Mouse (Mus musculus) Patski (cell line): Measurements from ENCODE around the gene Ehd3. TPM values are rescaled to one million over a fixed set of nuclear protein-coding genes. Genes with fewer than 3 reads are reported as not detected.

Source experiments
- ATAC-seq: fragments of 100-300 bp; one replicate; pipeline ENCODE4 v1.8.0; 2021
- CTCF ChIA-PET: fragments of 350-600 bp; sonication (Branson Sonifier 250); formaldehyde crosslinking; loops from one replicate; lab custom pipeline; 2022; ENCODE audit warnings: inconsistent platforms; lab: Charles Lee
- POLR2A ChIA-PET: fragments of 350-600 bp; sonication (Branson Sonifier 250); formaldehyde crosslinking; loops from one replicate; lab custom pipeline; 2022; ENCODE audit warnings: antibody characterized with exemption, inconsistent platforms; lab: Charles Lee
- DNase-seq: peaks from one replicate; pipeline ENCODE4 v3.0.0-alpha.2; 2011; ENCODE audit warnings: low read depth, low spot score
- H3K27me3 ChIP-seq: fragments of 371-371 bp; one replicate; pipeline ENCODE4 v1.5.1; 2021
- CTCF ChIP-seq: fragments of 100-300 bp; IDR thresholded peaks from one replicate; pipeline ENCODE4 v1.5.1; 2021
- in situ Hi-C: fragments of 300-500 bp; cut with MboI; formaldehyde crosslinking; loops from 3 replicates; pipeline ENCODE4 v1.11.1; 2018; ENCODE audit warnings: low pct_unique_long_range_greater_than_20kb, mixed read lengths
- polyA plus RNA-seq: library from polyadenylated mRNA; unstranded; gene quantifications from one replicate; pipeline ENCODE4 v1.2.3, GENCODE M21; 2021

Gene Ehd3
- 2.8 TPM for polyA plus RNA-seq

DNA sequence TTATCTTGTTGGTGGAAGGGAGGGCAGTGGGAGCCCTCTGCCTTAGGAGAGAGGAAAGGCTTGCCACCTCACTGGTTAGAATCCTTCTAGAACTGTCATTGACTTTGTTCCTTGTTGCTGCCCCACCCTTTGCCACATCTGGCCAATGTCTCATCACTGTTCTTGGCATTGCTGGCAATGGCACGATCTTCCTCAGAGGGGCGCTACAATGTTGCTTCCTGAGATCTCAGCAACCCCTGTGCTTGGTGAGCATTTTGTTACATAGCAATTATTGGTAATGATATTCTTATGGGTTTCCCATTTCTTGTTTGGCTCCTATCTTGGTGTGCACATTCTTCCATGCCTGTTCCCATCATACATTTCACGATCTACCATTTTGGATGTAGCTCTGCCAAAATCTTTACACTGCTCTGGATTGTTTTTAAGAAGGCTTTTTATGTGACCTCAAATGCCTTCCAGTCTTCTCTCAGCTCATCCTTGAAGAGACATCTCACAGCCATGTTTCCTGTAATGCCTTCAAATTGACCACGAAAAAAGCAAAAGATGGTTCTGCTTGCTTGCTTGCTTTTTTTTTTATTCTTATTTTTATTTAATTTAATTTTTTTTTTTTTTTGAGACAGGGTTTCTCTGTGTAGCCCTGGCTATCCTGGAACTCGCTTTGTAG is at the start of gene Ehd3:
TSS of gene Ehd3 (plus strand) at position 614 of the 664 bp plus-strand sequence.
- ChIA-PET CTCF (interaction anchor here (1.2 kb wide), 1 partner anchor 79 kb away, joined by 4 read pairs; no protein-coding TSS in a partner anchor), POLR2A (no interaction called here)
- no peak for TF ChIP-seq CTCF
- in situ Hi-C loops: no loop called here
- H3K27me3 ChIP-seq: no peaks in the 10 kb centered on the region
- DNase-seq: no peak
- ATAC-seq: no peak

- H3K27me3 ChIP-seq: peaks cover 28% of the 10 kb centered on the region
- no peak for DNase-seq
- in situ Hi-C loops: no loop called here
- no peak for ATAC-seq
- POLR2A ChIA-PET: no interaction called here
- no peak for TF ChIP-seq CTCF
- CTCF ChIA-PET: no interaction called here
Observed at GRCm38 (mm10) chr17:73770964-73771363, 33.0 kb upstream of the Ehd3 start.

- DNase-seq (no peak), ATAC-seq (no peak)
- peaks cover 29% of the 10 kb centered on the region for H3K27me3 ChIP-seq
- ChIA-PET CTCF (interaction anchor here (1.1 kb wide), 1 partner anchor 41 kb away, joined by 3 read pairs; no protein-coding TSS in a partner anchor), POLR2A (no interaction called here)
- in situ Hi-C loops: no loop called here
- no peak for TF ChIP-seq CTCF
Observed at GRCm38 (mm10) chr17:73786642-73787311, 17.2 kb upstream of the Ehd3 start.

- no peak for TF ChIP-seq CTCF
- POLR2A ChIA-PET: no interaction called here
Observed at GRCm38 (mm10) chr17:73790284-73791020, 13.5 kb upstream of the Ehd3 start.

GRCm38 (mm10) chr17:73796789-73797188 is 7.1 kb upstream of the Ehd3 start:
- POLR2A ChIA-PET: no interaction called here
- peaks cover 10% of the 10 kb centered on the region for H3K27me3 ChIP-seq
- no peak for TF ChIP-seq CTCF
- CTCF ChIA-PET: no interaction called here
- ATAC-seq (no peak), DNase-seq (no peak)
- in situ Hi-C loops: no loop called here

More at GRCm38 (mm10) chr17:73790284-73791020, 13.5 kb upstream of the Ehd3 start:
- peaks cover 10% of the 10 kb centered on the region for H3K27me3 ChIP-seq
- in situ Hi-C loops: no loop called here
- CTCF ChIA-PET: no interaction called here
- DNase-seq (no peak), ATAC-seq (no peak)

GRCm38 (mm10) chr17:73797706-73798105 is 6.2 kb upstream of the Ehd3 start:
- ChIA-PET POLR2A (no interaction called here), CTCF (no interaction called here)
- DNase-seq (no peak), ATAC-seq (no peak)
- H3K27me3 ChIP-seq: peaks cover 10% of the 10 kb centered on the region
- in situ Hi-C loops: no loop called here
- TF ChIP-seq CTCF: no peak

DNA sequence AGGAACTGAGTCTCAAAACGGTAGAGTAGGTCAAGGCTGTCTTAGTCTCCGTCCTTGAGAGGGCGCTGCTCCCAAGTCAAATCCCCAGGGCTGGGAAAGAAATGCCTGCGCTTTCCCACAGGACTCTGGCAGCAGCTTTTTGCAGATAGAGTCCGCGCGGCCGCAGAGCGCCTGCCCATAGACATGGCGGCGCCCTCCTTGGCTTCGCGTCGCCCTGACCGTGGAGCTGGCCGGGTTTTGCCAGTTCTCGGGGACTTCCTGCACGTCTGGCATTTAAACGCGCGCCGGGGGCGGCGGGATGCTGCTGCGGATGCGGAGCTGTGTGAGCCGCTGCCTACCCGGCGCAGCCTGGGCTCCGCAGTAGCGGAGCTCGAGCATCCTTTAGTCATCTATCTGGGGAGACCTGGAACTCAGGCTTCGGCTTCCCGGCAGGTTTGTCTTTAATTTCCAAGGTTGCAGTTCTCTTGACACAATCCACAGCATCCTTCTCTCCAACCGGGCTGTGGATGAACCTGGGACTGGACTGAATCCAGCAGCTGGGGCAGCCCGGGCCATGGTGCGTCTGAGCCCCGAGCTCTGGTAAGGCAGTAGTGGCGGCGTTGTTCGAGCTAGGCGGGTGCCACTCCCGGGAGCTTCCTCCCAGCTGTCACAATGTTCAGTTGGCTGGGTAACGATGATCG is 798 bp downstream of the Ehd3 start:
- DNase-seq (peak; percentile 42), ATAC-seq (peak; percentile 83)
- CTCF ChIA-PET: interaction anchor here (1.0 kb wide), 1 partner anchor 29 kb away, joined by 3 read pairs; no protein-coding TSS in a partner anchor
- H3K27me3 ChIP-seq: no peaks in the 10 kb centered on the region
- peak; percentile 84 for TF ChIP-seq CTCF
- POLR2A ChIA-PET: no interaction called here
- in situ Hi-C loops: loop anchor here (5.0 kb wide), 1 partner anchor 78 kb away; no protein-coding TSS in a partner anchor

GRCm38 (mm10) chr17:73806331-73806730 is 2.4 kb downstream of the Ehd3 start:
- POLR2A ChIA-PET: interaction anchor here (0.6 kb wide), 1 partner anchor 876 kb away, joined by 6 read pairs; no protein-coding TSS in a partner anchor
- in situ Hi-C loops: loop anchor here (5.0 kb wide), 1 partner anchor 76 kb away; no protein-coding TSS in a partner anchor
- CTCF ChIA-PET: no interaction called here
- TF ChIP-seq CTCF: no peak
- no peaks in the 10 kb centered on the region for H3K27me3 ChIP-seq
- DNase-seq (no peak), ATAC-seq (no peak)

- ChIA-PET CTCF (interaction anchor here (1.6 kb wide), 1 partner anchor 9 kb away, joined by 4 read pairs; no protein-coding TSS in a partner anchor), POLR2A (interaction anchor here (0.6 kb wide), 1 partner anchor 875 kb away, joined by 6 read pairs; no protein-coding TSS in a partner anchor)
- no peak for ATAC-seq
Observed at GRCm38 (mm10) chr17:73807211-73807610, 3.3 kb downstream of the Ehd3 start.

DNA sequence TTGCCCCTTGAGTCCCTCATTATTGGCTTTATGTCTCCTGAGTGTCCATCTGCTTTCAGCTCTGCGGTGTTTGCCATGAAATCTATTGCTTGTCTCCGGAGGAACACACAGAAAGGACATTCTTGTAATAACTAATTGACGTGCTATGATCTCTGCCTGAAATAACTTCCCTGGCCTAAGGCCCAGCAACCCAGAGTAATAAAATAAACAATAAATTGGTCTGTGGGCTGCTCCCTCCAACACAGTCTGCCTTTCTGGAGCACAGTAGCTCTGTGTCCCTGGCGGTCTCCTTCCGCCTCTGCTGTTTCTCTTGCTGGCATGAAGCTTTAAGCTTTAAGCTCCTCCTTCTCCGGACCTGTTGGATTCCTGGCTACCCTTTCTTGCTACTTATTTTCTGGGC is 4.5 kb downstream of the Ehd3 start:
- POLR2A ChIA-PET: no interaction called here
- in situ Hi-C loops: loop anchor here (5.0 kb wide), 1 partner anchor 74 kb away; no protein-coding TSS in a partner anchor
- ATAC-seq (no peak), DNase-seq (no peak)
- no peaks in the 10 kb centered on the region for H3K27me3 ChIP-seq
- TF ChIP-seq CTCF: no peak
- CTCF ChIA-PET: interaction anchor here (1.7 kb wide), 1 partner anchor 8 kb away, joined by 3 read pairs; no protein-coding TSS in a partner anchor

More at GRCm38 (mm10) chr17:73807211-73807610, 3.3 kb downstream of the Ehd3 start:
- TF ChIP-seq CTCF: no peak
- in situ Hi-C loops: loop anchor here (5.0 kb wide), 1 partner anchor 75 kb away; no protein-coding TSS in a partner anchor
- no peak for DNase-seq
- no peaks in the 10 kb centered on the region for H3K27me3 ChIP-seq
